Mouse (Mus musculus) C2C12 (cell line): ENCODE results near the gene Tle4.

Experiments used
- CEBPB ChIP-seq: IDR thresholded peaks from one replicate; pipeline ENCODE4 v1.6.1; 2011; ENCODE audit warnings: low read depth, mild to moderate bottlenecking, control low read depth, moderate library complexity
- CTCF ChIP-seq: IDR thresholded peaks from one replicate; pipeline ENCODE4 v1.5.1; 2011; ENCODE audit not compliant: control insufficient read depth, insufficient read depth, insufficient read length
- MAX ChIP-seq: IDR thresholded peaks from one replicate; pipeline ENCODE4 v1.6.1; 2011; ENCODE audit warnings: mild to moderate bottlenecking, control low read depth
- MYOG ChIP-seq: IDR thresholded peaks from one replicate; pipeline ENCODE4 v1.6.1; 2011; ENCODE audit not compliant: control insufficient read depth, insufficient read length; ENCODE audit errors: extremely low read depth
- USF1 ChIP-seq: IDR thresholded peaks from one replicate; pipeline ENCODE4 v1.6.1; 2011; ENCODE audit warnings: low read depth, mild to moderate bottlenecking, control low read depth, moderate library complexity

DNA sequence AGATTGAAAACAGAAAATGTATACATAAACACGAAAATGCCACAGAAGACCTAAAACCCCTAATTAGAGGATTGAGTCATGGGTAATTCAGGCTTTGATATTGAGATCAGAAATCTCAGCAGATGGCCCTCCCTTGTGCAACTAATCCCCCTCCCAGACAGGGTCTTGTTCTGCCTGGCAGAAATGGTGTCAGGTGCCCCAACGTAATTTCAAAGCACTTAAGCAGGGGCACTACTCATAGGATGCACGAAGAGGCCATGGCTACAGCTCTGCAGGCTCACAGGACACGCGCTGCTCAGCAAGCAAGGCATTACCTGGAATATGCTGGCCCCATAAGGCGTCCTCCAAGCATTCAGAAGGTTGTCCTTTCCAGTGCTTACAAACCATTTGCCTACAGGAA is 146.5 kb downstream of the Tle4 start:
- TF ChIP-seq CTCF (no peak), USF1 (no peak), CEBPB (no peak), MAX (no peak), MYOG (no peak)
